Mouse (Mus musculus): ENCODE results near the gene Nipa1. TPM values are rescaled to one million over a fixed set of nuclear protein-coding genes. Genes with fewer than 3 reads are reported as not detected.

The Nipa1 gene
- polyA plus RNA-seq, 1 experiment from 2014 or later = 15.6 TPM

- peaks cover 23% of the 10 kb centered on the region for H3K4me1 ChIP-seq (replicated peaks)
- 0 out of 2 replicates have a peak, but pooled peaks cover 3% of the 10 kb centered on the region for H3K36me3 ChIP-seq
- no peak overlapping the region for H3K4me2 ChIP-seq
- H3K27me3 ChIP-seq = no peaks in the 10 kb centered on the region
- H3K9ac ChIP-seq = peak overlapping the region; percentile 5; the same call in 1 of the 2 replicates
- H3K9me3 ChIP-seq (replicated peaks) = no peaks in the 10 kb centered on the region
- ATAC-seq (ENCODE audit: low read depth) (peak; percentile 74), DNase-seq (no peak)
- peak overlapping the region; percentile 40; the same call in 1 of the 2 replicates for H3K27ac ChIP-seq
- H3K4me3 ChIP-seq (replicated peaks) = no peak overlapping the region
- 30% methylated on average over 4 of the region's 4 CpGs for WGBS (ENCODE audit: insufficient replicate concordance)
Measured at GRCm38 (mm10) chr7:55998997-55999396, 20.8 kb downstream of the Nipa1 start.

- no peak overlapping the region for H3K27ac ChIP-seq
- no peak overlapping the region for H3K4me3 ChIP-seq (replicated peaks)
- no peaks in the 10 kb centered on the region for H3K9me3 ChIP-seq (replicated peaks)
- DNase-seq (no peak), ATAC-seq (ENCODE audit: low read depth) (no peak)
- no peak overlapping the region for H3K4me2 ChIP-seq
- WGBS (ENCODE audit: insufficient replicate concordance) = 75% methylated on average over 4 of the region's 4 CpGs
- H3K27me3 ChIP-seq = no peaks in the 10 kb centered on the region
- peaks cover 15% of the 10 kb centered on the region for H3K4me1 ChIP-seq (replicated peaks)
- no peak overlapping the region for H3K9ac ChIP-seq
- H3K36me3 ChIP-seq = peaks cover 6% of the 10 kb centered on the region; the same call in 1 of the 2 replicates
Measured at GRCm38 (mm10) chr7:55995013-55995412, 24.7 kb downstream of the Nipa1 start.

GRCm38 (mm10) chr7:55991858-55992257, 27.9 kb downstream of the Nipa1 start:
- no peak overlapping the region for H3K9ac ChIP-seq
- DNase-seq = no peak
- H3K36me3 ChIP-seq = peaks cover 16% of the 10 kb centered on the region; the same call in 1 of the 2 replicates
- H3K4me2 ChIP-seq = no peak overlapping the region
- no peak overlapping the region for H3K4me3 ChIP-seq (replicated peaks)
- no peaks in the 10 kb centered on the region for H3K4me1 ChIP-seq (replicated peaks)
- ATAC-seq (ENCODE audit: low read depth) = no peak
- H3K27me3 ChIP-seq = no peaks in the 10 kb centered on the region
- H3K9me3 ChIP-seq (replicated peaks) = no peaks in the 10 kb centered on the region
- 92% methylated on average over 7 of the region's 7 CpGs for WGBS (ENCODE audit: insufficient replicate concordance)
- H3K27ac ChIP-seq = no peak overlapping the region

GRCm38 (mm10) chr7:55991129-55991528, 28.6 kb downstream of the Nipa1 start:
- ATAC-seq (ENCODE audit: low read depth) (no peak), DNase-seq (no peak)
- Histone ChIP-seq H3K9ac (no peak overlapping the region), H3K27me3 (no peaks in the 10 kb centered on the region), H3K4me3 (replicated peaks) (no peak overlapping the region), H3K27ac (no peak overlapping the region), H3K4me2 (no peak overlapping the region), H3K36me3 (peaks cover 13% of the 10 kb centered on the region; the same call in 1 of the 2 replicates), H3K9me3 (replicated peaks) (no peaks in the 10 kb centered on the region), H3K4me1 (replicated peaks) (peaks cover 3% of the 10 kb centered on the region; the same call in 1 of the 2 replicates)
- WGBS (ENCODE audit: insufficient replicate concordance) = 88% methylated on average over 3 of the region's 3 CpGs

GRCm38 (mm10) chr7:55986526-55987214, 33.1 kb downstream of the Nipa1 start:
- no peak overlapping the region for H3K27ac ChIP-seq
- DNase-seq = peak; percentile 39
- peak; percentile 59; the same call in 1 of the 2 replicates for ATAC-seq (ENCODE audit: low read depth)
- peaks cover 21% of the 10 kb centered on the region for H3K4me1 ChIP-seq (replicated peaks)
- H3K36me3 ChIP-seq = peaks cover 41% of the 10 kb centered on the region
- no peak overlapping the region for H3K9ac ChIP-seq
- 33% methylated on average over 13 of the region's 13 CpGs for WGBS (ENCODE audit: insufficient replicate concordance)
- no peaks in the 10 kb centered on the region for H3K27me3 ChIP-seq
- peak overlapping the region; percentile 26 for H3K4me2 ChIP-seq
- no peaks in the 10 kb centered on the region for H3K9me3 ChIP-seq (replicated peaks)
- H3K4me3 ChIP-seq (replicated peaks) = no peak overlapping the region

- H3K4me2 ChIP-seq = no peak overlapping the region
- H3K4me1 ChIP-seq (replicated peaks) = peaks cover 34% of the 10 kb centered on the region
- H3K9ac ChIP-seq = no peak overlapping the region
- H3K9me3 ChIP-seq (replicated peaks) = no peaks in the 10 kb centered on the region
- H3K36me3 ChIP-seq = peaks cover 40% of the 10 kb centered on the region
- no peak overlapping the region for H3K27ac ChIP-seq
- H3K27me3 ChIP-seq = no peaks in the 10 kb centered on the region
- DNase-seq (no peak), ATAC-seq (ENCODE audit: low read depth) (no peak)
- no peak overlapping the region for H3K4me3 ChIP-seq (replicated peaks)
- WGBS (ENCODE audit: insufficient replicate concordance) = 85% methylated on average over 4 of the region's 4 CpGs
Measured at GRCm38 (mm10) chr7:55984754-55985153, 35.0 kb downstream of the Nipa1 start.

- DNase-seq (no peak), ATAC-seq (ENCODE audit: low read depth) (no peak)
- H3K27ac ChIP-seq = peak overlapping the region; percentile 86; the same call in 1 of the 2 replicates
- peaks cover 34% of the 10 kb centered on the region for H3K4me1 ChIP-seq (replicated peaks)
- no peak overlapping the region for H3K4me3 ChIP-seq (replicated peaks)
- no peak overlapping the region for H3K4me2 ChIP-seq
- no peaks in the 10 kb centered on the region for H3K27me3 ChIP-seq
- peaks cover 47% of the 10 kb centered on the region for H3K36me3 ChIP-seq
- no peaks in the 10 kb centered on the region for H3K9me3 ChIP-seq (replicated peaks)
- 90% methylated on average over 5 of the region's 5 CpGs for WGBS (ENCODE audit: insufficient replicate concordance)
- H3K9ac ChIP-seq = 0 out of 2 replicates have a peak overlapping the region, but pooled peaks have one; percentile 40
Measured at GRCm38 (mm10) chr7:55983107-55983506, 36.6 kb downstream of the Nipa1 start.

GRCm38 (mm10) chr7:55982010-55982700, 37.6 kb downstream of the Nipa1 start:
- peak; percentile 84 for ATAC-seq (ENCODE audit: low read depth)
- 63% methylated on average over 10 of the region's 10 CpGs for WGBS (ENCODE audit: insufficient replicate concordance)
- Histone ChIP-seq H3K4me1 (replicated peaks) (peaks cover 34% of the 10 kb centered on the region), H3K4me2 (peak overlapping the region; percentile 36), H3K27me3 (no peaks in the 10 kb centered on the region), H3K27ac (peak overlapping the region; percentile 86), H3K9ac (peak overlapping the region; percentile 40; the same call in 1 of the 2 replicates), H3K9me3 (replicated peaks) (no peaks in the 10 kb centered on the region), H3K4me3 (replicated peaks) (no peak overlapping the region), H3K36me3 (peaks cover 41% of the 10 kb centered on the region)
- peak; percentile 23 for DNase-seq

- Histone ChIP-seq H3K36me3 (peaks cover 41% of the 10 kb centered on the region), H3K4me1 (replicated peaks) (peaks cover 33% of the 10 kb centered on the region), H3K27me3 (no peaks in the 10 kb centered on the region), H3K4me3 (replicated peaks) (no peak overlapping the region), H3K4me2 (peak overlapping the region; percentile 36), H3K9me3 (replicated peaks) (no peaks in the 10 kb centered on the region), H3K27ac (peak overlapping the region; percentile 86), H3K9ac (no peak overlapping the region)
- 57% methylated on average over 2 of the region's 2 CpGs for WGBS (ENCODE audit: insufficient replicate concordance)
- DNase-seq (no peak), ATAC-seq (ENCODE audit: low read depth) (peak; percentile 78)
Measured at GRCm38 (mm10) chr7:55981511-55981910, 38.2 kb downstream of the Nipa1 start.

GRCm38 (mm10) chr7:55974429-55974828, 45.3 kb downstream of the Nipa1 start:
- 88% methylated on average over 2 of the region's 2 CpGs for WGBS (ENCODE audit: insufficient replicate concordance)
- Histone ChIP-seq H3K4me3 (replicated peaks) (no peak overlapping the region), H3K36me3 (peaks cover 24% of the 10 kb centered on the region), H3K9me3 (replicated peaks) (0 out of 2 replicates have a peak, but pooled peaks cover 2% of the 10 kb centered on the region), H3K4me2 (no peak overlapping the region), H3K27ac (no peak overlapping the region), H3K4me1 (replicated peaks) (peaks cover 1% of the 10 kb centered on the region), H3K9ac (no peak overlapping the region), H3K27me3 (no peaks in the 10 kb centered on the region)
- DNase-seq = no peak
- ATAC-seq (ENCODE audit: low read depth) = no peak

- ATAC-seq (ENCODE audit: low read depth) (no peak), DNase-seq (no peak)
- Histone ChIP-seq H3K9ac (0 out of 2 replicates have a peak overlapping the region, but pooled peaks have one; percentile 28), H3K27ac (peak overlapping the region; percentile 35; the same call in 1 of the 2 replicates), H3K4me3 (replicated peaks) (no peak overlapping the region), H3K4me2 (0 out of 2 replicates have a peak overlapping the region, but pooled peaks have one; percentile 8), H3K4me1 (replicated peaks) (peaks cover 31% of the 10 kb centered on the region), H3K36me3 (peaks cover 3% of the 10 kb centered on the region), H3K9me3 (replicated peaks) (0 out of 2 replicates have a peak, but pooled peaks cover 2% of the 10 kb centered on the region), H3K27me3 (no peaks in the 10 kb centered on the region)
- WGBS (ENCODE audit: insufficient replicate concordance) = 17% methylated on average over 1 of the region's 1 CpGs
Measured at GRCm38 (mm10) chr7:55969415-55969814, 50.3 kb downstream of the Nipa1 start.

All from liver, embryonic 13.5 days (tissue).